Comparison of ENCODE assay signal across 12 mouse cellular contexts in the genomic region with DNA sequence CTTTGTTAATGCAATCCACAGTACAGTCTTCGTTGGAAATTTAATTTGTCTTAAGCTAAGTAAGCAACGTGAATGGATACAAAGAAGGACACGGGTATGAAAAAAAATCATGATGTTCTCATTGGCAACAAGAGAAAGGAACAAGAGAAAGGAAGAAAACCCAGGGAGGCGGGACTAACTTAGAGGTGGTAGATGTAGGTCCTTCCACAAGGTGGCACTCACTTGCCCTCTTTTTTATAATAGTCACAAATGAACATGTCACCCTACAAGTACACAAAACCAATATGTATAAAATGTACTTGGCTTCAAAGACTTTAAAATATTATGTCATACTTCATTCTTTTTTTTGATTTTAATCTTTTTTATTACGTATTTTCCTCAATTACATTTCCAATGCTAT.
DNase-seq lines count a peak whose midpoint lies in the region; ATAC-seq and TF ChIP-seq lines count a peak whose summit lies in the region.
"Had no signal": no experiment of that assay in that cellular context is flagged by ENCODE, and none has a peak within 500 bp of the region (broad histone marks: within the 10 kb centered on the region; RNA-seq: fewer than 3 reads in every experiment).

No protein-coding gene starts in this region.

- no peaks in the 10 kb centered on the region for H3K27me3 ChIP-seq in kidney, postnatal 0 days (ENCODE audit: insufficient read depth, low read length)
- H3K27me3 ChIP-seq in kidney, embryonic 16.5 days (ENCODE audit: insufficient read depth, low read length), result no peaks in the 10 kb centered on the region
- H3K27me3 ChIP-seq: forebrain, embryonic 13.5 days; hindbrain, embryonic 12.5 days had no signal

- H3K9ac ChIP-seq in kidney, postnatal 0 days (ENCODE audit: low read depth, low read length), result no peak overlapping the region
- no peak overlapping the region for H3K9ac ChIP-seq in kidney, embryonic 16.5 days (replicated peaks; ENCODE audit: low read length)
- H3K9ac ChIP-seq: forebrain, embryonic 13.5 days; hindbrain, embryonic 12.5 days had no signal

- H3K27ac ChIP-seq in kidney, postnatal 0 days, result no peak overlapping the region
- H3K27ac ChIP-seq in kidney, embryonic 16.5 days (ENCODE audit: low read length), result no peak overlapping the region
- H3K27ac ChIP-seq: forebrain, embryonic 13.5 days; hindbrain, embryonic 12.5 days had no signal

- peak; percentile 39; the same call in 1 of the 2 replicates for TF ChIP-seq CTCF in kidney, postnatal 0 days (IDR thresholded peaks at IDR 0.05; ENCODE audit: low read depth)

- no peak for ATAC-seq in kidney, postnatal 0 days (replicated peaks; ENCODE audit: low FRiP score, low read depth)
- no peak for ATAC-seq in kidney, embryonic 16.5 days (ENCODE audit: low FRiP score, low TSS enrichment)
- ATAC-seq: forebrain, embryonic 13.5 days had no signal

- peak; percentile 22 to 29 for DNase-seq in cerebellum, postnatal 10 days
- no peak for DNase-seq in cerebellum, adult 9-11 months
- DNase-seq in kidney, postnatal 0 days (ENCODE audit: low spot score), result peak; percentile 8
- DNase-seq in lung, postnatal 14 days, result peak; percentile 3
- DNase-seq in lung, postnatal 25 days (ENCODE audit: low spot score), result no peak
- peak; percentile 31 for DNase-seq in retina, embryonic 14.5 days (ENCODE audit: low spot score)
- DNase-seq in thymus, postnatal 25 days, result no peak
- DNase-seq: kidney, postnatal 4 days; spleen, adult 18-20 months had no signal

- 78% methylated on average over 5 of the region's 5 CpGs for WGBS in kidney, postnatal 0 days
- 73% methylated on average over 5 of the region's 5 CpGs for WGBS in kidney, embryonic 16.5 days

- no peaks in the 10 kb centered on the region for H3K9me3 ChIP-seq in kidney, postnatal 0 days (replicated peaks; ENCODE audit: low read length)
- H3K9me3 ChIP-seq in kidney, embryonic 16.5 days (ENCODE audit: low read length), result no peaks in the 10 kb centered on the region
- H3K9me3 ChIP-seq: forebrain, embryonic 13.5 days; hindbrain, embryonic 12.5 days had no signal

- no peak overlapping the region for H3K4me3 ChIP-seq in kidney, postnatal 0 days (replicated peaks; ENCODE audit: low read depth, low read length)
- no peak overlapping the region for H3K4me3 ChIP-seq in kidney, embryonic 16.5 days (ENCODE audit: low read length)
- H3K4me3 ChIP-seq: forebrain, embryonic 13.5 days; hindbrain, embryonic 12.5 days had no signal

- no peak overlapping the region for H3K4me2 ChIP-seq in kidney, postnatal 0 days (ENCODE audit: low read length)
- no peak overlapping the region for H3K4me2 ChIP-seq in kidney, embryonic 16.5 days (replicated peaks; ENCODE audit: low read depth, low read length)
- H3K4me2 ChIP-seq: forebrain, embryonic 13.5 days; hindbrain, embryonic 12.5 days had no signal

- H3K36me3 ChIP-seq in kidney, postnatal 0 days (ENCODE audit: insufficient read depth, low read length), result no peaks in the 10 kb centered on the region
- no peaks in the 10 kb centered on the region for H3K36me3 ChIP-seq in kidney, embryonic 16.5 days (ENCODE audit: insufficient read depth, low read length)
- H3K36me3 ChIP-seq: hindbrain, embryonic 12.5 days had no signal

- H3K4me1 ChIP-seq in kidney, postnatal 0 days (replicated peaks; ENCODE audit: insufficient read depth, low read length), result no peaks in the 10 kb centered on the region
- H3K4me1 ChIP-seq in kidney, embryonic 16.5 days (ENCODE audit: insufficient read depth, low read length), result no peaks in the 10 kb centered on the region
- H3K4me1 ChIP-seq: forebrain, embryonic 13.5 days; hindbrain, embryonic 12.5 days had no signal

Comparison
In these comparisons a context has a peak if more than half of its experiments do, and no peak if none do; other contexts are left out.
1. DNase-seq: peak in cerebellum, postnatal 10 days (2 of 2), kidney, postnatal 0 days (single experiment), lung, postnatal 14 days (single experiment) and retina, embryonic 14.5 days (single experiment); none in cerebellum, adult 9-11 months (single experiment), lung, postnatal 25 days (single experiment) and thymus, postnatal 25 days (single experiment).